Mouse (Mus musculus): Measurements from ENCODE around the gene Itpkb.

Gene Itpkb

GRCm38 (mm10) chr1:180391575-180391945 lies 61.3 kb downstream of the Itpkb start:
- in situ Hi-C loops (cut with MboI; ENCODE audit: low sequenced_read_pairs) = no loop called here

DNA sequence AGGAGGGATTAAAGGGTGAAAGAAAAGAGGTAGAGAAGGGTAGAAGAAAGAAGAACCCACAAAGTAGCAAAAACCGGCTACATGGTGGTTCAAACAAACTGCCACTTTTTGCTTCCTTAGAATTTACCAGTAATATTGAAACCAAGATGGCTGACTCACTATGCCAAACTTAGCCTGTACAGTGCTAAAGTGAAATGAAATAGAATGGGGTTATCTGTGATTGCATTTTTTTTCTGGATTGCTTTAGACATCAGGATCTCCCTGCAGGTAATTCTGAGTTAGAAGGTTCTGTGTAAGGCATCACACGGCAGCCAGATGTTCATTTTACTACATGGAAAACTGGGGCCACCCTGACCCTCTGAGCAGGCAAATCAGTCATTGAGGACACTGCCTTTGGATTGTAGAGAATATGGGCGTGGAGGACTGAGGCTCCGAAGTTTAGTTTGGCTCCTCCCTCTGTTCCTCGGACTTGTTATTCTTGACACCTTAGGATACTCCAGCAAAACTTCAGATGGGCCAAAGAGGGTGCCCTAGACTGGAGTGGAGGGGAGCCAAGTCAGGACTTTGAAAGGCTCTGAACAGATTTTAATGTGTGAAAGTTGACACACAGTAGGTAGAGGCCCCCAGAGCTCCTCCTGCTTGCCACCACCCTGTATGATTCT lies 62.0 kb downstream of the Itpkb start:
- in situ Hi-C loops (cut with MboI; ENCODE audit: low sequenced_read_pairs) = no loop called here

DNA sequence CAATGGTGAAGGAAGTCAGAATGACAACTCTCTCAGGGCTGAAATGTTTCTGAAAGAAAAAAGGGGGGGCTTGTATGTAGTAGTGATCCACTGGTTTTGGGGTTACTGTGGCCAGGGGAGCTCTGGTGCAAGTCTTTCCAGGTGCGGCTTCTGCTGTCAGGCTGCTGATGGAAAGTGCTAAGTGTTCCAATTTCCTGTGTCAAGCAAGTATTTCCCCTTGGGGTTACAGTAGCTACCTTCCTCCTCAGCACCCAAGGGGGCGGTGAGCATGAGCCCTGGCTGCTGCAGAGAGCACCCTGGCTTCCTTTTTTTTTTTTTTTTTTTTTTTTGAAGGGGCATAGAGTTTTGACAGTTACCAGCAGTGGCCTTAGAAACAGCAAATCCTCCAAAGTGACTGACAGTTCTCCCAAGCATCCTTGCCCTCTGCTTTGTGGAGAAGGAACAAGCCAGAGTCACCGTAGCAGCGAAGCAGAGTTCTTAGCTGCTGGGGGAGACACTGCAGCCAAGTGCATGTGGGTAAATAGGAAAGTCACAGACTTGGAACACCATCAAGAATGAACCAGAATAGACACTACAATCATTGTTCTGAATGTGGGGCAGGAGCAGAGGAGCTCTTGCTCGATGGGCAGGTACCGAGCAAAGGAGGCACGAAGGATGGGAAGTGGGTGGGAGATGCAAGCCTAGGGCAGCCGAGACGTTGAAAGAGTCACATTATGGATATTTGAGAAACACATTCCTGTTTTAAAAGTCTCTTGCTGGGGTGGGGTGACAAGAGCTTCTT lies 62.9 kb downstream of the Itpkb start:
- in situ Hi-C loops (cut with MboI; ENCODE audit: low sequenced_read_pairs) = no loop called here

DNA sequence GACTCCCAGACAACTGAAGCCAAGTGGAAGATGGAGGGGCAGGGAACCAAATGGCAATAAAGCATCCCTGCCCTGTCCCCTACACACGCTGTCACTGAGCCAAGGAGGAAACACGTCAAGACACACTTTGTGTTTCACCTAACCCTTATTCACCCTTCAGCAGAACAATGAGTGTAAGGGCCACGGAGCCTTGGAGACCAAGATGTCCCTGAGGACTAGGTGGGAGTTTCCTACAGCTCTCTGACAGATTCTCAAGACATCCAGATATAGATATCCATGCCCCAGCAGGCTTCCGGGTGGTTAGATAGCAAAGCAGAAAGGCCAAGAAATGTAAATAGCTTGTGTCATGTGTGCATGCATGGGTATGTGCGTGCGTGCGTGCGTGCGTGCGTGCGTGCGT lies 63.6 kb downstream of the Itpkb start:
- in situ Hi-C loops (cut with MboI; ENCODE audit: low sequenced_read_pairs) = no loop called here

- in situ Hi-C loops (cut with MboI; ENCODE audit: low sequenced_read_pairs) = no loop called here
These were observed 67.4 kb downstream of the Itpkb start for GRCm38 (mm10) chr1:180397734-180398133.

- in situ Hi-C loops (cut with MboI; ENCODE audit: low sequenced_read_pairs) = no loop called here
These were observed 68.2 kb downstream of the Itpkb start for GRCm38 (mm10) chr1:180398446-180398845.

DNA sequence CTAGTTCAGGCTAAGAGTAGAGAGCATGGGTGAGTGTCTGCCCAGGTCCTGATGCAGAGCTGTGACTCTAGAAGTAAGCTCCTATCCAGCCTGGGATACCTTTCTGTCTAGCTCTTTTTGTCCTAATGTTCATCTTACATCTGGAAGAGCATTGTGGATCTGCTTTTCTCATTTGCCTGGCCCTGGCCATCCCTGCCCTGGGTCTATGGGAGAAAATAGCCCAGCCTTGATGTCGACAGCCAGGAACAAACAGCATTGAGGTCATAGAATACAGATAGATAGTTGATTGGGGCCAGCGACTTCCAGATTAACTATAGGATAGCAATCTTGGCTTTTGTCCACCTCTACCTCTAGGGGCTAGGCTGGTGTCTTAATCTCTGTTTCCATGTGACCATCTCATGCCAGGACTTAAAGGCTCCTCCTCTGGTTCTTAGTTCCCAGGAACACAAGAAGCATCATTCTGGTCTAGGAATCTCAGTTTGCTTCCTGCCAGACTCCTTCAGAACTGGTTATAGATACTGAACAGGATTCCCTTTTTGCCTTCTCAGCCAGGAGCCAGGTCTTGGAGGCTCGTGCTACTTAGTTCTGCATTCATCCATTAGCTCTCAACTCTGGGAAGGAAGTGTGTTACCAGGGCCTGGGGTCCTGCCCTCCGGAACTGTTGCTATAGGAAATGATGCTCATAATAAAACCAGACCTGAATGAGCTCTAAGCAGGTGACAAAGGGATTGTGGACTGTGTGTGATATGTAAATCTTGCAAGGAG lies 70.6 kb downstream of the Itpkb start:
- in situ Hi-C loops (cut with MboI; ENCODE audit: low sequenced_read_pairs) = loop anchor here (5.0 kb wide), 1 partner anchor 119 kb away; no protein-coding TSS in a partner anchor

- in situ Hi-C loops (cut with MboI; ENCODE audit: low sequenced_read_pairs) = loop anchor here (5.0 kb wide), 1 partner anchor 119 kb away; no protein-coding TSS in a partner anchor
These were observed 71.4 kb downstream of the Itpkb start for GRCm38 (mm10) chr1:180401725-180402124.

- in situ Hi-C loops (cut with MboI; ENCODE audit: low sequenced_read_pairs) = loop anchor here (5.0 kb wide), 1 partner anchor 120 kb away; no protein-coding TSS in a partner anchor
These were observed 72.3 kb downstream of the Itpkb start for GRCm38 (mm10) chr1:180402481-180403081.

GRCm38 (mm10) chr1:180403357-180403693 lies 73.0 kb downstream of the Itpkb start:
- in situ Hi-C loops (cut with MboI; ENCODE audit: low sequenced_read_pairs) = loop anchor here (5.0 kb wide), 1 partner anchor 121 kb away; no protein-coding TSS in a partner anchor

GRCm38 (mm10) chr1:180403694-180404606 lies 73.7 kb downstream of the Itpkb start:
- in situ Hi-C loops (cut with MboI; ENCODE audit: low sequenced_read_pairs) = loop anchor here (5.0 kb wide), 1 partner anchor 122 kb away; no protein-coding TSS in a partner anchor

- in situ Hi-C loops (cut with MboI; ENCODE audit: low sequenced_read_pairs) = loop anchor here (5.0 kb wide), 2 partner anchors 122 to 142 kb away; partner anchors contain the start of gene Psen2
These were observed 74.4 kb downstream of the Itpkb start for GRCm38 (mm10) chr1:180404706-180405105.

DNA sequence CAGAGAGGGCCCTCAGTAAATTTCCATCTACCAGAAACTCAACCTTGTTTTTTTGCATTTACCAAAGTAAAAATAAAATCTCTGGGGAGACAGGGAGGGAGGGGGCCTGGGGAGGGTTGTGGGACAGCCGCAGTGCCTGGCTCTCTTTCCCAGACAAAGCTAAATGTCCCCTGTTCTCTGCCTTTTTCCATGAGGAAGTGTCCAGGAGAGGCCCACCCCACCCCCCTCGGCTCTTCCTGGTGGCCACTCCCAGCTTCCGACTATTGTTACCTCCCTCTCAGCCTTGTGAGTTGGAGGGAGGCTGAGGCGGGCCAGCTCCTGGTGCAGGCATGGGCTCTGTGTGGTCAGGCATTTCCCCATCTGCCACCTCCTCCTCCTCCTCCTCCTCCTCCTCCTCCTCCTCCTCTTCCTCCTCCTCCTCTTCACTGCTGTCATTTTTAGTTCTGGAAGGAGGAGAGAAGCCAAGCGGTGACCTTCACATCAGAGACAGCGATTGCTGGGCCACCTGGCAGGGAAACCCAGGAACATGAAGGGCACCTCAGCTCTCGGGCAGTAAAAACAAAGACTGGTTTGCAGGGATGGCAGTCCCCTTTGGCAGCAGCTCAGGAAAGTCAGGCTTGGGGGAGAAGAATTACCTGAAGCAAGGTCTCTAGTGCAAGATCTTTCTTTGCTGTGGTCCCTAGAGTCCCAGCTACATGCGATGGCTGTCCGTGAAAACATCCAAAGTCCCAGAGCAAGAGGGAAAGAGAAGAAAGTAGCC lies 75.5 kb downstream of the Itpkb start:
- in situ Hi-C loops (cut with MboI; ENCODE audit: low sequenced_read_pairs) = loop anchor here (5.0 kb wide), 1 partner anchor 143 kb away; the partner anchor contains the start of gene Psen2

- in situ Hi-C loops (cut with MboI; ENCODE audit: low sequenced_read_pairs) = loop anchor here (5.0 kb wide), 1 partner anchor 144 kb away; the partner anchor contains the start of gene Psen2
These were observed 76.2 kb downstream of the Itpkb start for GRCm38 (mm10) chr1:180406336-180407035.

DNA sequence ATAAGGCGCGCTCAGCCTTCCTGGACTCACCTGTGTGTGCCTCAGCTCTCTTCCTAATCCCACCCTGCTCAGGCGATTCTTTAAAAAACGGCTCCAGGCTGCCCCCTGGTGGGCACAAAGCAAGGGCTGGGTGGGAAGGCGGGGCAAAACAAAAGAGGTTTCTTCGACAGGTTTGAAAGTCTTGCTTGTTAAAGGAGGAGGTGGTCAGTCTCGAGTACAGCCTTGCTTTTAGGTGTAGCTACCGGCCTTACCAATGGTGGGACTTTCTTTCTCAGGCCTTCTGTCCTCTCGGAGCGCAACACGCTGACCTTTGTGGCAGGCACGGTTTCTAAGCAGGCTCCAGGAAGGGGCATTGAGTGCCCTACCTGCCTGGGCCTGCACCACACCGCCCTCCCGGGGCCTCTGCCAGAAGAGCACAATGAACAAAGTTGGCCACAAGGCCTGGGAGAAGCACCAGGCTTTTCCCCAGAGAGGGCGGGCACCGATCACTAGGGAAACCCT lies 76.9 kb downstream of the Itpkb start:
- in situ Hi-C loops (cut with MboI; ENCODE audit: low sequenced_read_pairs) = loop anchor here (5.0 kb wide), 1 partner anchor 145 kb away; the partner anchor contains the start of gene Psen2

- in situ Hi-C loops (cut with MboI; ENCODE audit: low sequenced_read_pairs) = loop anchor here (5.0 kb wide), 1 partner anchor 146 kb away; the partner anchor contains the start of gene Psen2
These were observed 77.7 kb downstream of the Itpkb start for GRCm38 (mm10) chr1:180407727-180408719.

DNA sequence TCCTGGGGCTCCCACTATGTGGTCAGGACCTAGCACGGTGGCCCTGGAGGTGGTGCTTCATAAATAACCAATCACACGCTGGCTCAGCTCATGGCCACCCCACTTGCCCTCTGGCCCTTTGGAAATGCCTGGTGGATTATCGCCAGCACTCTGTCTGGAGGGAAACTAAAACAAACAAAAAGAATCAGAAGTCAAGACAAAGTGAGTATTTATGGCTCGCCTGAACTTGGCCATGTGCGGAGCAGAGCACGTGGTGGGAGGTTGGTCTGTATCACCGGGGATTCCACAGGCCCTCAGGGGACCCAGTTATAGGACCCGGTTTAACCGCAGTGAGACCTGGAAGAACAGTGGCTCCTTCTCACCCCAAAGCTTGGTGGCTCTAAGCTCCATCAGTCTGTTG lies 78.5 kb downstream of the Itpkb start:
- in situ Hi-C loops (cut with MboI; ENCODE audit: low sequenced_read_pairs) = loop anchor here (5.0 kb wide), 1 partner anchor 147 kb away; the partner anchor contains the start of gene Psen2
